Mouse (Mus musculus) heart, adult 9 months (tissue): ENCODE results near the gene Sigmar1.
"Not testable (repeated sequence)": the region's sequence is repeated elsewhere in the genome, so short reads cannot be mapped to it uniquely, and the experiment has no call there.

ENCODE experiments used
- DNase-seq, 2 experiments: peaks; one replicate each; pipeline ENCODE4 v3.0.0; 2022; ENCODE audit warnings: low spot score in 2 of 2

Sigmar1 gene

DNA sequence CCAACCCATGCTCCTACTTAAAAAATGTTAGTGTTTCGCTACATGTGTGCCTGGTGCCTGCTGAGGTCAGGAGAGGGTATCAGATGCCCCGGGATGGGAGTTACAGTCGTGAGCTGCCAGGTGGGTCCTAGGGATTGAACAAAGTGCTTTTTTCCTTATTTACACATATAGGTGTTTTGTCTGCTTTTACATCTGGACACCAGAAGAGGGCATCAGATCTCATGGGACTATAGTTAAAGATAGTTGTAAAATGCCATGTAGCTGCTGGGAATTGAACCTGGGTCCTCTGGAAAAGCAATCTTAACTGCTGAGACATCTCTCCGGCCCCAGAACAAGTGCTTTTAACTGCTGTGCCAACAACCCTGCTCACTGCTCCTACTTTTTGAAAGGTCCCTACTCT is 45.7 kb downstream of the Sigmar1 start:
- DNase-seq = no peak

DNA sequence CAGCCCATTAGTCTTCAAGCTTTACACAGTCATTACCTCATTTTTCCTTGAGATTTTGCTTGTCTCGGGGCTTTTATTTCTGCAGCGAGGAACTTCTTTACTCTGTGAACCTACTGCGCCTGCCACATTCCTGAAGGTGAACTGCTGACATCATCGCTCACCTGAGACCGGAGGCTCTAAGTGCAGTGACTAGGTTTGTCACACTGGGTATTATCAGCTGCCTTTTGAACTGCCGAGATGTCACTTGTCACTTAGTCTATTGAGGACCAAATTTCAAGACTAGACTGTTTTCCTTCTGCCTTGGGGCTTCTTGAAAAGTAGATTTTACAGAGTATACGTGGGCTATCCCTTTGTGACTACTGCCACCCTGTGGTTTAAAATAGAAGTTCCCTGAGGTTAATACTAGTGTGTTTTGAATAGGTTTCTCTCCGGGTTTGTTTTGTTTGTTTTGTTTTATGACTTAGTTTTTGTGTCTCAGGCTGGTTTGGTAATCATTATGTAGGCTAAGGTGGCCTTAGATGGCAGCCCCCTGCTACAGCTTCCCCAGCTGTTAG is 47.7 kb downstream of the Sigmar1 start:
- DNase-seq = peak in 1 of 2 experiments; percentile 53

DNA sequence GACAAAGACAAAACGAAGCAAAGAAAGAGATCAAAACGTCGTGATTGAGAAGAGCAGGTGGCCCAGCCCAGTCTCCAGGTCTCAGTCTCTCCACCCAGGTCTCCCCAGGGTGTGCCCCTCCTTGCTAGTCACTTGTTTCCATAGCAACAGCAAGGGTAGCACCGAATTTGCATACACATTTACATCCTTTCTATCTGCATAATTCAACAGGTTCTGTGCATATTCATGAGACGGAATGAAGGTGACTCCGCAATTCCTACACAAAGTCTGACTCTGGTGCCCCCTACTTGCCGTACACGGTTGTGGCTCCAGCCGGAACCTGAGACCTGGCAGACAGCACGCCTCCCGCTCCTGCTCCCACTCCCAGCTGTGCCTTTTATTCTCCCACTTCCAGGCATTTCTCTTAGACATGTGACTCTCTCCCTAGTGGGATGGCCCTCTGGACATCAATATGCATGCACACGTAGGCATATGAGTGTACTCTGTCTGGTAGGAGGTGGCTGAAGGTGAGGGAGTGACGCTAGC is 48.9 kb downstream of the Sigmar1 start:
- DNase-seq = peak in 1 of 2 experiments; percentile 54

DNA sequence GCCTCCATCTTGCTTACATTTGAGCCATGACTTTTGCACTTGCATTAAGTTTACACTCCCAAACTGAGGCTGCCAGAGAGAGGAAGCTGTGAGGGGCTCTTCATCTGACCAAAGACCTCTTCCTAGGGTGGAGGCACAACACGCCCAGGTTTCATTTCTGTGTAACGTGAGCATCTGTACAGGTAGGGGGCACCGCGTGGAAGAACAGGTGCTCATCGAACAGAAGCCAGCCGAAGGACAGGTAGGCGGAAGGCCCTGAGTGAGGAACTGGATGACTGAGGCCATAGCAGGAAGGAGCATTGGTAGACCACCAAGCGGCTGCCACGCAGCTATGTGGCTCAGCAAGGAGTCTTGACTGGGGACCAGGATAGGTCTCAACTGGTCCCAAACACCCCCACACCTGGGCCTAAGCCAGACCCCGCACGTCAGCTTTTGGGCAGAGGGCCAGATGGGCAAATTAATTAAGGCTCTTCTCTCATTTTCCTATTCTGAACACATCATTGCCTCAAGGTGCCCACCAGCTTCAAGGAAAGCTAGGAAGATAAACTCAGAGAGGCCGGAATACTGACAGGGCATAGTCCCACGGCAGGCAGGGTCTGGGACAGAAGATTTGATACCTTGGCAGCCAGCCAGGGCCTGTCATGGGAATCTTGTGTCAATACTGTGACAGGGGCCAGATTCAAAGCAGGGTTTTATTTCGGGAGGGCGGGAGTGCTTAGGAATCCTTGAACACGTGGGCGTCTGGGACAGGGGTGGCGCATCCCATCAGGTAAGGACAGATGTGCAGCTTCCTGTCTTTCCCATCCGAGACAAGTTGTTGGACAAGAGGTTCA is 49.8 kb downstream of the Sigmar1 start:
- DNase-seq = no peak

DNA sequence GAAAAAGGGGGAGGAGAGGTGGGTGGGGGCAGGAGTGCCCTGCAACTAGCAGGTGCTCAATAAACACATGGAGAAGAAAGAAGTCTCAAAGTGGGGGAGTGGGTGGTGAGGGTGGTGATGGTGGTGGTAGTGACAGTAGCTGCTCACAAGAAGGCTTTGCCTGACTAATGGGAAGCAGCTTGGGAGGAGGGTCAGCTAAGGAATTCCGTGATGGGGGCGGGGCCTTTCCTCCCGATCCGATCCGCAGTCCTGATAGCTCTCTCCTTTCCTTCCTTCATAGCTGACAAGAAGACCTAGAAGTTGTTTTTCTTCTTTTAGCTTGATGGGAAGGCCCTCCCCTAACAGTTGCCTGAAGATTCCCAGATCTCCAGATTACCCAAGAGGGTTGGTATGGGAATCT is 51.3 kb downstream of the Sigmar1 start:
- DNase-seq = no peak

DNA sequence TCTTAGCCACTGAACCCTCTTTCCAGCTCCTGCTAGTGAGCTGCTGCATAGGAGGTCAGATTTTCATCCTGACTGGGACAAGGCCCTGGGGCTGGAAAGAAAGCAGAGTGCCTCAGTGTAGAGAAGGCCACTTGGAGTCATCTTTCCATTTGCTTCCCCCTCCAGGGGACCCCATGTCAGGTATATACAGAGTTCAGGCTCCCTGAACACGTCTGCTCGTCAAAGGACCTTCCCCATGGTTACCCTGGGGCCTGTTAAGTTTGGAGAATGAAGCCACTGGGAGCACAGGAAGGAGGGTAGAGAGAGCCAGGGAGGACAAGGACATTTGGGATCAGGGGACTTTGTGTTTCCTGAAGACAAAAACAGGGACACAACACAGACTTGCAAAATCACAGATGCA is 53.7 kb downstream of the Sigmar1 start:
- not testable (repeated sequence) for DNase-seq

DNA sequence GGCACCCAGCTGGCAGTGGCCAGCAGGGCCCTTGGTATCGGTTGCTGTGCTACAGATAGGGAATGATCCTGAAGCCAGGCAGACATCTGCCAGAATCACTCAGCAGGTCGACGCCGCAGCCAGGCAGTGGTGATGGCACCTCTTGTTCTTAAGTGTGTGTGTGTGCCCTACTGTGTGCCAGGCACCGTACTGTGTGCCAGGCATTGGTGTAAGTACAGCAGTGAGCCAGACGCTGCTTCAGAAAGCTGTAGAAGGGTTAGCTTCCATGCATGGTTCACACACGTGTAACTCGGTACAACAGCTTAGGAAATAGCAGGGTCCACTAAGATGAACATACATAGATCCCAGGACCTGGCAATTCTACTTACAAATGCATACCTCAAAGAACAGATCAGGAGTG is 55.7 kb downstream of the Sigmar1 start:
- DNase-seq = not testable (repeated sequence)

DNA sequence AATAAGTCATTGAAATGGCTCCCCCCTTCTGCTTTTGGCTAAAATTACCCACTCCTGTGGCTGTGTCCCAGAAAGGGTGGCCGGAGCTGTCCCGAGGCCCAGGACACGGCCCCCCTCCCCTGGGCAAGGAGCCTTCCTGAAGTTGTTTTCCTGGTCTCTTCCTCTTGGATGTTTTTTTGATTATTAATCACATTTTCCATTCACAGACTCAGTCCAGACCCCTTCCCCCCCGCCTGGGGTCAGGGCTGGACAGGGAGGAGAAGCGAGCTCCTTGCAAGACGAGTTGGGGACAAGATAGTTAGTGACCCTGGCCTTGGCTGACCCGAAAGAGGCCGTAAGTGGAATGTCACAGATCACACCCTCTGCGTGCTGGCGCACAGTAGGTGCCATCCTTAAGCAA is 56.2 kb downstream of the Sigmar1 start, which contains the start of gene Il11ra1:
TSS of gene Il11ra1 (plus strand) at position 207 of the 400 bp plus-strand sequence.
- DNase-seq = not testable (repeated sequence)

DNA sequence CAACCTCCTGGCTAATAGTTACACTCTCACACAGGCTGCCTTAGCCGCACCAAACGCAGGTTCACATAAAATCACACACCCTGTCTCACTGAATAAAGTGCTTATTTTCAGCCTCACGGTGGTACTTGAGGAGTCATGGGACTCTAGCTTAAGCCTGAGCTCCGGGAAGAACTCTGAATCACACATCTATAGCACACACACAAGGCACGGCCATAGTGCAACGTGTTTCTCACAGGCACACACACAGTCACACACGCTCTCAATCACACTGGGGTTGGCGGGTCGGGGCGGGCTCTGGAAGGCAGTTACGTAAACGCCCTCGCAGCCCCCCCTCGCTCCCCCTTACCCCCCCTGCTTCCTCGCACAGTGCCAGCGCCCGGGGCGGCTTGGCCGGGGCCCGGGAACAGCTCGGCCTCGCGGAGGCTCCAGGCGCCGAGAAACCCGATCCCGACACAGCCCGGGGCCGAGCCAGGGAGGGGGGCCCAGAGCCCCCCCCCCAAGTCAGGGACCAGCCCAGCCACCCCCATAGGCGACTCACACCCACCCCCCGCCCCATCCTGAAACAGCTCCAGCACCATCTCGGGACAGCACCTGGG is 57.4 kb downstream of the Sigmar1 start:
- DNase-seq = peak; percentile 51 to 52

DNA sequence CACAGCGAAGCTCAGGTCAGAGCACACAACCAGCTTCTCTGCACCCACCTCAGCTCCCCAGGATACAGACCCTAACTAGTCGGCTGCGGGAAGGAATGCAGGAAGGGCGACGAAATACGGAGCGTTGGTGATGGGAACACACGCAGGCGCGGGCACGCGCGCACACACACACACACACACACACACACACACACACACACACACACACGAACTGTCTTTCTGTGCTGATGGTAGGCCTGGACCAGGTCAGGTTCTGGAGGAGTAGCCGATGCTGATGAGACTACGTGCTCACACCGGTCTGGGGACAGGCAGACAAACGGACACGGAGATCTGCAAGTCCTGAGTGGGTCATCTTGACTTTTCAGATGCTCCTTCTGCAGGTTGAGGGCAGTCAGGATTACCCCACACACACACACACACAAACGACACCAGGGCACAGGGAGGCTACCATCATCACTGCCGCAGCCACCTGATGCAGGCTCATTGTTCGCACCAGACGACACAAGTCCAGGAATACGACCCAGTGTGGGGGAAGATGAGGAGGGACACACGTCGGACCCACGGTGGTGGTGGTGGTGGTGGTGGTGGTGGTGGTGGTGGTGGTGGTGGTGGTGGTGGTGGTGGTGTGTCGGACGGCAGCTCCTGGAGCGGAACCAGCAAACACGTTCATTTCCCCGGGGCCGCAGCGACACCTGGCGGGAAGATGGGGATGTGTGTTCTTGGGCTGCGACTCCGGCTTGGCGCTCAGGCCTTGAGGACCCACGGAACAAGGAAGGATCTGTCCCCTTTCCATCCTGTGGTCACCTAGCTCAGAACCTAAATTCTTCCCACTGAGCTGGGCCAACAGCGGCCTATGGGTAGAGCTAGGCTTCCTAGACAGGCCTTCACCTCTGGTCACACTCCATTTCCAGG is 58.8 kb downstream of the Sigmar1 start, which contains the start of gene Cntfr:
TSS of gene Cntfr (minus strand) at position 160 of the 912 bp plus-strand sequence.
- DNase-seq = peak; percentile 64 to 83

DNA sequence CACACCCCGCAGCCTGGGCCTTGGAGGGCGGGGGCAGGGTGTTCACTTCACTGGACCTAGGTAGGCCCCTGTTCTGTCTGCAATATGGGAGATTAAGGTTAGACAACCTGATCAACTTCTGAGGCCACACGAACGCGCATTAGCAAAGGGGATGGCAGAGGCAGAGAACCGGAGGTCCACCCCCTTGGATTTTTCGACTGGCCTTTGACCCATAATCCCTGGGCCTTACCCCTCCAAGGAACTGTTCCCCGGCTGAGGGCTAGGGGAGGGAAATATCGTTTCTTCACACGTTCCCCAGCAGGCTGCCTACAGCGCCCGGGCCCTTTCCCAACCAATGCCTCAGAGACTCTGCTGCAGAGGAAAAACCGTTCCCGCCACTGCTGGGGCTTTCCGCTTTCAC is 59.5 kb downstream of the Sigmar1 start:
- not testable (repeated sequence) for DNase-seq

DNA sequence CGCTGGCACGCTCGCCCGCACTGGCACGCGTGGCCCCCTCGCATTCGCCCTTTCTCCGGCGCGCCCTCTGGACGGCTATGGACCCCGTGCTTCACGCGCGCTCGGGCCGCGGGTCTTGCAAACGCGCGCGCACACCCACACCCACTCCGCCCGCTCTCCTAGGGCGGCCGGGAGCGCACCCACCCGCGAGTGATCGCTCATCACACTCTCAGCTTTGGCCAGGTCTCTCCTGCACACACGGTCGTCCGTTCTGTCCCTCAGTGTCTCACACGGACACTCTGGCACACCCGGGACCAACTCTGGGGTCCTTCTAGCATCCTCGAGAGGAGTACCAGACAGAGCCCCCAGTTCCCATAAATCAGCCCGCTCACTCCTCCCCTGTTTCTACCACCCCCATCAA is 60.2 kb downstream of the Sigmar1 start:
- DNase-seq = not testable (repeated sequence)

DNA sequence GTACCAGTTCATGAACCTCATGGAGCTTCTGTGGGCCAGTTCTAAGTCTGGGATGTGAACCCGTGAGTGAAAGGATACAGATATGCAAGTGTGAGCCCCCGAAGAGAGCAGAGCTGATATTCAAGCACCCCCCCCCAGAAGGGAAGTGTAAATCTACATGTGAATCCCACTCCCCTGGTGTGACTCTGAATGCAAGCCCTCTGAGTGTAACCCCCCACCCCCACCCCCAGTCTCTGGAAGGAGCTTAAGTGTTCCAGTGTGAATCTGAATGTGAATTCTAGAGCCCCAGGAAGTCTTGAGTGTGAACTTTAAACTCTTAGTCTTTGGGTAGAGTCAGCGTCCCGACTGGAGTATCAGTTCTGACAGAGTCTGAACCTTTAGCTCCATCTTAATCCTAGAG is 62.4 kb downstream of the Sigmar1 start:
- DNase-seq = not testable (repeated sequence)

DNA sequence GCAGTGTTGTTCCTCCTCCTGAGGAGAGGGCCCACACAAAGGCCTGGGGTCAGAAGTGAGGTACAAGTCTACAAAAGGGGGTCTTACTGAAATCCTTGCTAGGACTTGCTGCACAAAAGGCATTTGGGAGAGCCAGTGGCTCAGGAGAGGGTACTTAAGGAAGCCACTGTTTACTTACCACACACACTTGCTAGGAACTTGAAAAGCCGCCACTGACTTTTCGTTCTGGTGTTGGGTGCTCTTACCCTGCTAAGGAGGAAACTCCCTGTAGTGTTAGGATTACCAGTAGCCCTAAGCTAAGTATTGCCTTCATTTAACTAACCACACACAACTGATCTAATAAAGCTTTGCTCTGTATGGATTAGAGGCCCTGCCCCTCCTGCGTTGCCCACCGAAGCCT is 65.9 kb downstream of the Sigmar1 start:
- DNase-seq = not testable (repeated sequence)

DNA sequence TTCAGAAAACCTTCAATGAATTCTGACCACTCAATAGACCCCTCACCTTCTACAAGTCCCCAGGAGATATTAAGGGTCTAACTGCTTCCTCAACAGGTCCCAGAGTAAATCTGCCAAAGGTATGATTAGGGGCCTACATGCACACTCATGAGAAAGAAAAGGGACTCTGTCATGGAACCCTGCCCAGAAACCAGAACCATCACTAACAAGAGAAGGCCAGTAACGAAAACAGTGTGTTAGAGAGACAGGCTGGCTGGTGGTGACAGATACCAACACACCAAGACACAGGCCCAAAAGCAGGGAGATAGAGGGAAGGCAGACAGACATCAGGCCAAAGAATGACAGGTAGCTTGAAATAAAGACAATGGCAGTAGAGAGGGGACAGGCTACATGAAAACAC is 67.4 kb downstream of the Sigmar1 start:
- not testable (repeated sequence) for DNase-seq
